Mouse (Mus musculus) R1 (cell line): Measurements from ENCODE around the gene Socs3.

Experiments
- DNase-seq: peaks from one replicate; pipeline ENCODE4 v3.0.0-alpha.2; 2018; ENCODE audit warnings: low read depth, low spot score

Gene Socs3

GRCm38 (mm10) chr11:117972656-117973558, 3.1 kb upstream of the Socs3 start:
- DNase-seq: peak; percentile 98

- DNase-seq: no peak
Observed at GRCm38 (mm10) chr11:117971646-117972242, 1.9 kb upstream of the Socs3 start.

GRCm38 (mm10) chr11:117971100-117971499, 1.3 kb upstream of the Socs3 start:
- DNase-seq: no peak

- DNase-seq: peak; percentile 97
Observed at GRCm38 (mm10) chr11:117969100-117969944, 525 bp downstream of the Socs3 start.

GRCm38 (mm10) chr11:117968716-117969099, 1.1 kb downstream of the Socs3 start:
- no peak for DNase-seq

- DNase-seq: no peak
Observed at GRCm38 (mm10) chr11:117968016-117968671, 1.7 kb downstream of the Socs3 start.

- peak; percentile 48 for DNase-seq
Observed at GRCm38 (mm10) chr11:117967249-117968015, 2.4 kb downstream of the Socs3 start.

GRCm38 (mm10) chr11:117966506-117967100, 3.2 kb downstream of the Socs3 start:
- no peak for DNase-seq

GRCm38 (mm10) chr11:117965561-117965981, 4.3 kb downstream of the Socs3 start:
- no peak for DNase-seq

GRCm38 (mm10) chr11:117965052-117965451, 4.8 kb downstream of the Socs3 start:
- peak; percentile 52 for DNase-seq

GRCm38 (mm10) chr11:117964294-117964693, 5.6 kb downstream of the Socs3 start:
- DNase-seq: no peak

- no peak for DNase-seq
Observed at GRCm38 (mm10) chr11:117963872-117964271, 6.0 kb downstream of the Socs3 start.

- DNase-seq: peak; percentile 98
Observed at GRCm38 (mm10) chr11:117963091-117963793, 6.6 kb downstream of the Socs3 start.

GRCm38 (mm10) chr11:117962228-117963067, 7.4 kb downstream of the Socs3 start:
- DNase-seq: peak; percentile 84

- DNase-seq: no peak
Observed at GRCm38 (mm10) chr11:117960601-117961000, 9.2 kb downstream of the Socs3 start.

GRCm38 (mm10) chr11:117959741-117960381, 10.0 kb downstream of the Socs3 start:
- no peak for DNase-seq

- DNase-seq: no peak
Observed at GRCm38 (mm10) chr11:117959166-117959565, 10.7 kb downstream of the Socs3 start.

GRCm38 (mm10) chr11:117958197-117958596, 11.7 kb downstream of the Socs3 start:
- no peak for DNase-seq
